Mouse (Mus musculus): ENCODE results near the gene Foxp4. TPM values are rescaled to one million over a fixed set of nuclear protein-coding genes. Genes with fewer than 3 reads are reported as not detected.

Gene Foxp4
- polyA plus RNA-seq, 1 experiment = 55.4 TPM

- H3K4me3 ChIP-seq (replicated peaks; ENCODE audit: insufficient read depth, low read depth, low read length) = peak overlapping the region; percentile 28
- peak; percentile 72 to 85 for DNase-seq
- TF ChIP-seq POLR2A (IDR thresholded peaks at IDR 0.05; ENCODE audit: borderline replicate concordance, insufficient read depth, low read length) (no peak), CTCF (IDR thresholded peaks at IDR 0.05; ENCODE audit: borderline replicate concordance, insufficient read depth, low read depth, low read length) (peak; percentile 76)
- no peak overlapping the region for H3K27ac ChIP-seq (ENCODE audit: insufficient read depth, low read length)
- peaks cover 4% of the 10 kb centered on the region for H3K4me1 ChIP-seq (ENCODE audit: control insufficient read depth, insufficient read depth, low read length)
- no peaks in the 10 kb centered on the region for H3K27me3 ChIP-seq (ENCODE audit: control insufficient read depth, insufficient read depth, low read length)
- 13% methylated on average over 9 of the region's 9 CpGs for WGBS
These were observed 51.1 kb downstream of the Foxp4 start for GRCm38 (mm10) chr17:47873341-47873791.

- Histone ChIP-seq H3K4me3 (replicated peaks; ENCODE audit: insufficient read depth, low read depth, low read length) (no peak overlapping the region), H3K27ac (ENCODE audit: insufficient read depth, low read length) (no peak overlapping the region), H3K4me1 (ENCODE audit: control insufficient read depth, insufficient read depth, low read length) (peaks cover 1% of the 10 kb centered on the region), H3K27me3 (ENCODE audit: control insufficient read depth, insufficient read depth, low read length) (no peaks in the 10 kb centered on the region)
- DNase-seq = no peak
- 57% methylated on average over 31 of the region's 31 CpGs for WGBS
- TF ChIP-seq CTCF (IDR thresholded peaks at IDR 0.05; ENCODE audit: borderline replicate concordance, insufficient read depth, low read depth, low read length) = no peak
- TF ChIP-seq POLR2A (IDR thresholded peaks at IDR 0.05; ENCODE audit: borderline replicate concordance, insufficient read depth, low read length) = no peak
These were observed 52.0 kb downstream of the Foxp4 start for GRCm38 (mm10) chr17:47872311-47873011.

GRCm38 (mm10) chr17:47869874-47870273 is 54.6 kb downstream of the Foxp4 start:
- Histone ChIP-seq H3K27me3 (ENCODE audit: control insufficient read depth, insufficient read depth, low read length) (no peaks in the 10 kb centered on the region), H3K4me3 (replicated peaks; ENCODE audit: insufficient read depth, low read depth, low read length) (no peak overlapping the region), H3K27ac (ENCODE audit: insufficient read depth, low read length) (no peak overlapping the region), H3K4me1 (ENCODE audit: control insufficient read depth, insufficient read depth, low read length) (peaks cover 10% of the 10 kb centered on the region; the same call in 1 of the 2 replicates)
- WGBS = 91% methylated on average over 10 of the region's 10 CpGs
- TF ChIP-seq POLR2A (IDR thresholded peaks at IDR 0.05; ENCODE audit: borderline replicate concordance, insufficient read depth, low read length) (no peak), CTCF (IDR thresholded peaks at IDR 0.05; ENCODE audit: borderline replicate concordance, insufficient read depth, low read depth, low read length) (no peak)
- no peak for DNase-seq

GRCm38 (mm10) chr17:47866037-47866436 is 58.4 kb downstream of the Foxp4 start:
- peak overlapping the region; percentile 31 for H3K4me3 ChIP-seq (replicated peaks; ENCODE audit: insufficient read depth, low read depth, low read length)
- no peaks in the 10 kb centered on the region for H3K27me3 ChIP-seq (ENCODE audit: control insufficient read depth, insufficient read depth, low read length)
- H3K27ac ChIP-seq (ENCODE audit: insufficient read depth, low read length) = no peak overlapping the region
- 20% methylated on average over 10 of the region's 10 CpGs for WGBS
- H3K4me1 ChIP-seq (ENCODE audit: control insufficient read depth, insufficient read depth, low read length) = peaks cover 10% of the 10 kb centered on the region; the same call in 1 of the 2 replicates
- peak; percentile 63 to 66 for DNase-seq
- TF ChIP-seq CTCF (IDR thresholded peaks at IDR 0.05; ENCODE audit: borderline replicate concordance, insufficient read depth, low read depth, low read length) (no peak), POLR2A (IDR thresholded peaks at IDR 0.05; ENCODE audit: borderline replicate concordance, insufficient read depth, low read length) (no peak)

GRCm38 (mm10) chr17:47864496-47864895 is 59.9 kb downstream of the Foxp4 start:
- 3% methylated on average over 17 of the region's 17 CpGs for WGBS
- peaks cover 10% of the 10 kb centered on the region; the same call in 1 of the 2 replicates for H3K4me1 ChIP-seq (ENCODE audit: control insufficient read depth, insufficient read depth, low read length)
- DNase-seq = peak; percentile 76 to 83
- H3K27me3 ChIP-seq (ENCODE audit: control insufficient read depth, insufficient read depth, low read length) = no peaks in the 10 kb centered on the region
- no peak overlapping the region for H3K27ac ChIP-seq (ENCODE audit: insufficient read depth, low read length)
- peak; percentile 82 for TF ChIP-seq CTCF (IDR thresholded peaks at IDR 0.05; ENCODE audit: borderline replicate concordance, insufficient read depth, low read depth, low read length)
- TF ChIP-seq POLR2A (IDR thresholded peaks at IDR 0.05; ENCODE audit: borderline replicate concordance, insufficient read depth, low read length) = no peak
- no peak overlapping the region for H3K4me3 ChIP-seq (replicated peaks; ENCODE audit: insufficient read depth, low read depth, low read length)

- no peak for DNase-seq
- Histone ChIP-seq H3K4me3 (replicated peaks; ENCODE audit: insufficient read depth, low read depth, low read length) (no peak overlapping the region), H3K4me1 (ENCODE audit: control insufficient read depth, insufficient read depth, low read length) (peaks cover 10% of the 10 kb centered on the region; the same call in 1 of the 2 replicates), H3K27ac (ENCODE audit: insufficient read depth, low read length) (no peak overlapping the region), H3K27me3 (ENCODE audit: control insufficient read depth, insufficient read depth, low read length) (no peaks in the 10 kb centered on the region)
- WGBS = 40% methylated on average over 11 of the region's 11 CpGs
- TF ChIP-seq CTCF (IDR thresholded peaks at IDR 0.05; ENCODE audit: borderline replicate concordance, insufficient read depth, low read depth, low read length) (no peak), POLR2A (IDR thresholded peaks at IDR 0.05; ENCODE audit: borderline replicate concordance, insufficient read depth, low read length) (no peak)
These were observed 61.0 kb downstream of the Foxp4 start for GRCm38 (mm10) chr17:47863437-47863836.

GRCm38 (mm10) chr17:47863023-47863422 is 61.4 kb downstream of the Foxp4 start:
- DNase-seq = no peak
- Histone ChIP-seq H3K27me3 (ENCODE audit: control insufficient read depth, insufficient read depth, low read length) (no peaks in the 10 kb centered on the region), H3K4me3 (replicated peaks; ENCODE audit: insufficient read depth, low read depth, low read length) (no peak overlapping the region), H3K27ac (ENCODE audit: insufficient read depth, low read length) (no peak overlapping the region), H3K4me1 (ENCODE audit: control insufficient read depth, insufficient read depth, low read length) (peaks cover 10% of the 10 kb centered on the region; the same call in 1 of the 2 replicates)
- WGBS = 65% methylated on average over 4 of the region's 4 CpGs
- TF ChIP-seq POLR2A (IDR thresholded peaks at IDR 0.05; ENCODE audit: borderline replicate concordance, insufficient read depth, low read length) (no peak), CTCF (IDR thresholded peaks at IDR 0.05; ENCODE audit: borderline replicate concordance, insufficient read depth, low read depth, low read length) (no peak)

GRCm38 (mm10) chr17:47855544-47855943 is 68.9 kb downstream of the Foxp4 start:
- H3K4me1 ChIP-seq (ENCODE audit: control insufficient read depth, insufficient read depth, low read length) = peaks cover 8% of the 10 kb centered on the region; the same call in 1 of the 2 replicates
- no peaks in the 10 kb centered on the region; the same call in 1 of the 2 replicates for H3K27me3 ChIP-seq (ENCODE audit: control insufficient read depth, insufficient read depth, low read length)
- TF ChIP-seq POLR2A (IDR thresholded peaks at IDR 0.05; ENCODE audit: borderline replicate concordance, insufficient read depth, low read length) (no peak), CTCF (IDR thresholded peaks at IDR 0.05; ENCODE audit: borderline replicate concordance, insufficient read depth, low read depth, low read length) (no peak)
- H3K27ac ChIP-seq (ENCODE audit: insufficient read depth, low read length) = no peak overlapping the region
- 76% methylated on average over 4 of the region's 4 CpGs for WGBS
- no peak overlapping the region for H3K4me3 ChIP-seq (replicated peaks; ENCODE audit: insufficient read depth, low read depth, low read length)
- no peak for DNase-seq
